Mouse (Mus musculus) layer of hippocampus, postnatal 25 days (tissue): ENCODE data around the gene Tmem19. TPM values are rescaled to one million over a fixed set of nuclear protein-coding genes. Genes with fewer than 3 reads are reported as not detected.
"Not testable (repeated sequence)": the region's sequence is repeated elsewhere in the genome, so short reads cannot be mapped to it uniquely, and the experiment has no call there.

Experiments
- DNase-seq, 2 experiments: peaks; one replicate each; pipeline ENCODE4 v3.0.0; 2022; ENCODE audit warnings: mixed read lengths in 2 of 2, low spot score in 1 of 2; ENCODE audit errors: extremely low spot score in 1 of 2
- total RNA-seq, 2 experiments: library from RNA; stranded (reverse); gene quantifications; 2 replicates each; pipeline ENCODE4 v1.2.3; 2021

Tmem19 gene
- total RNA-seq, 2 experiments from 2014 or later: 43.4 to 46.8 TPM

DNA sequence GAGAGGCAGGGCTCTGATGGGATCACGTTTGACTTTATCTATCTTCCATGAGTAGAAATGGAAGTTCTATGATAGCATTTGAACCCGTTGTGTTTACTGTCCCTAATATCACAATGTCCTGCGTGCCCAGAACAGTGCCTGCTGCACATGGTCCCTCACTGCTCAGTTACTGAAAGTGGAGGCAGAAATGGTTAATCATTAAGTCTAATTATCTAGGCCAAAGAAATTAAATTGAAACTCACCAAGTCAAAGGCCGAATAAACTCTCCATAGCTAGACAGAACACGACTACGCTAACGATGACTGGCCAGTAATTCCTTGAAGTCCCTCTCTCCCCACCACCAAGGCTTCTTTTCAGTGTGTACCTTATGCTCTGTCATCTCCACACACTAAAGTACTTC, 12.8 kb downstream of the Tmem19 start:
- DNase-seq: no peak

DNA sequence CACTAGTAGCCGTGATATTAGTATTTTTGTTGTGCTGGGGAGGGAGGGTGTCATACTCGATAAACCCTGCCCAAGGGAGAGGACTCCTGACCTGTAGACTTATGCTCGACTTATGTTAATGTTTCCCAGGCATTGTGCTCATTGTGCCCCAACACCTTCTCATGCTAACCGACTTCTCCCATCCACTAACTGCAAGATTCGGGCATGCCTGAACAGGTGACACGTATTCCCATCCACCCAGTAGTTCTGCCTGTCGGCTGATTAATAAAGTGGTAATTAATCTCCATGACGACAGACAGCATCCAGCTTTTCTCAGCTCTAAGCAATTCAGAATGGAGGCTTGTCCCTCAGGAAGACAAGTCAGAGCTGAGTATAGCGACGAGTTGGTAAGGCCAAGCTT, 13.3 kb downstream of the Tmem19 start:
- DNase-seq: no peak

DNA sequence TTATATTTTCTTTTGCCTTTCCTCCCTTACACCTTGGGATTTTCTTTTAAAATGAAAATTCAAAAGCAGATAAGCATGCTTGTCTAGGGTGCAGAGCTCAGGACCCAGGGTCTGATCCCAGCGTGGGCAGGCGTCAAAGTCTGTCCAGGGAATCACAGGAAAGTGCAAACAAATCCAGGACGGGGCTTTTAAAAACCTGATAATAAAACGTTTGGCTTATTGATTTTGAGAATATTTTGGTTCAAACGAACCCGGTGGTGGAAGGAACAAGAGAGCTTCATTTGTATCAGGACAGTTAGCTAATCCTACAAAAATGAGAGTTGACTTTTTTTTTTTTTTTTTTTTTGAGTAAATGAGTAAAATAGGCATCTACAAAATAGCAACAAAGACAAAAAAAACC, 14.2 kb downstream of the Tmem19 start:
- DNase-seq: no peak

DNA sequence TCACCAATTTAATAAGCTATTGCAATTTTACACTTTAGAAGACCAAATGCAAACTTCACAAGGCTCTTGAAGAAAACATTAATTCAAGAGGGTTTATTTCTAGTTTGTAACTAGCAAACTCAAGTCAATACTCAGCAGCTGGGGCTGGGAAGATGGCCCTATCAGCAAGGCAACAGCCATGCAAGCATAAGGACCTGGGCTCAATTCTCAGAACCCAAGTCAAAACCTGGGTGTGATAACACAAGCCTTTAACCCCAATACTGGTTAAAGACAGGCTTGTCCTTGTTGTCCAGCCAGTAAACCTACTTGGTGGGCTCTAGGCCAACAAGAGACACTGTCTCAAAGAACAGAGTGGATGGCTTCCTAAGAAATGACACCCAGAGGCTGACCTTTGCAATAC, 15.9 kb downstream of the Tmem19 start:
- no peak for DNase-seq

DNA sequence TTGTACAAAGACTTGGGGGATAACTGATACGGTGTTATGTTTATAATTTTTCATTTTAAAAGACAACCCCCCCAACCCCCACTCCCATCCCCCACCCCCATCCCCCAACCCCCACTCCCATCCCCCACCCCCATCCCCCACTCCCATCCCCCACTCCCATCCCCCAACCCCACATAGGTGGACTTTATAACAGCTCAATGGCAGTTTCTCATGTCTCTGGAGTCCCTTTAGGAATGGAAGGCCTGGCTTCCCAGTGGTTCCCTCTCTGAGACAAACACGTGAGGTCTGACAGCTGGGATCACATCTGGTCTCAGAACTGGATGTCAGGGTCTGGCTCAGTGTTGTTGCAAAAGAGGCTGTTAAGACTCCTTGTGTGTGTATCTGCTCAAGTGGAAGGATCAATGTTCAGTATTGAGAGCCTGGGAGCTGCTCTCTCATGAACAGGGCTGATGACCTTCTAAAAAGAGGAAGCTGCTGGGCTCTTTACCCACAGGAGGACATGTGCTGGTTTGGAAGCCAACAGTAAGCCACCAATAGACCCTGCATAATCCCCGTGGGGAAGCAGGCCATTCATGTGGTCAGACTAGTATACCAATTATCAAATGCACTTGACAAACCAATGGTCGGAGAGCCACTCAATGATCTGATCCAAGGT, 19.4 kb downstream of the Tmem19 start:
- no peak for DNase-seq

DNA sequence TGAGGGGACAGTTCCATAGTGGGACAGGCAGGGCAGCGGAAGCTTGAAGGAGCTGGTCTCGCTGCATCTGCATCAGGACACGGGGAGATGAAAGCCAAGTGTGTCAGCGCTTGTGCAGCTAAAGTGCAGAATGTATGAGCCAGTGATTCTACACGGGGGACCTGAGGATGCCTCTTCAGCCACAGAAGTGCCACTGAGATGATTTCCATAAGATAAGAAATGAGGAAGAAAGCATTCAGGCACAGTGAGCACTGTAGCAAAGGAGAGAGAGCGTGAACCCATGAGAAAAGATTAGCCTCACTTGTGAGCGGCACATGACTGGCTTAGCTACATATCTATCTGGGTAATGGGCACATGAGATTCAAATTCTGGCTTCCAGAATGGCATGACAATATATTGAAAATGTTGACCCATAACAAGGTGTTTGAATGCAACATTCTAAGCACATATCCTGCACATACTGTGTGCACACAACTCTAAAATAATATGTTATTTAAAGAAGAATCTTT, 22.4 kb downstream of the Tmem19 start:
- no peak for DNase-seq

DNA sequence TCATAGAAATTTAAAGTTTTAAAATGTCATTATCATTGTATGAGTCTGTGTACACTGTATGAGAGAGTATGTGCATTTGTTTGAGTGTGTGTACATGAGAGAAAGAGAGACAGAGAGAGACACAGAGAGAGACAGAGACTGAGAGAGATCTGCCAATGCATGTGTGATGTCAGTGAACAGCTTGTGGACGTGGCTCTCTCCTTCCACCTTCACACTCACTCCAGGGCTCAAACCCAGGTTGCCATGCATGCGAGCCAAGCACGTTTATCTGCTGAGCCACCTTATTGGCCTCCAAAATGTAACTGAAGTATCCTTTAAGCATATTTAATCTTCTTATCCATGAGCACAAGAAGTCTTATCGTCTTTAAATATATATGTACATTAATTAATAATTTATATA, 25.4 kb downstream of the Tmem19 start:
- no peak for DNase-seq

DNA sequence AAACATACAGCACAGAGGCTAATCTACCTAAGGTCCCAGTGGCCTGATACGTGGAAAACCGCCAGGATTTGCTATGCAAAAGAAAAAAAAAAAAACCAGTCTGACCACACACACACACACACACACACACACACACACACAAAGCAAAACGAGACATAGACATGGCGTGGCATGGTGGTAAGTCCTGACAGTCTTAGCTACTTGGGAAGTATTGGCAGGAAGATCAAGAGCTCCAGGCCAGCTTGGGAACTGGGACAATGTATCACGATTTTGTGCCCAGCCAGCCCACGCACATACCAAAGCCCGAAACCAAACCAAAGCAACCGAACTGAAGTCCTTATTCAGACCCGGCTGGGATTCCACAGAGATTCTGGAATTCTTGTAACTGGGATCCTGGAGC, 28.8 kb downstream of the Tmem19 start:
- no peak for DNase-seq

DNA sequence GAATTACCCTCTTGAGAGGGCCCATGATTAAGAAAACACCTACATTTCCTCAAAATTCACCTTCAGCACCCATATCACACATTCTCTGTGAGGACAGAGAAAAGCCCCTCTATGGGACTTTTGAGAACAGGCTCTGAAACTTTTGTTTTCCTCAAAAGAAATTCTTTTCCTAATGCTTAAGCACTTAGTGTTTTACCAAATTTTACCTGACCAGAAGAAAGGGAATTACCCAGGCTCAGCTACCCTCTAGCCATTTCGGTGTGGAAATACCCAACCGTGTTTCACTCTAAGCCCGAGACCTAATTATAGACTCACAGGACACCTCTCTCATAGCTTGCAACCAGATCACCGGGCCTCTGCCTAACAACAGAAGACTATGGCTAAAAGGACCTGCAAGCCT, 29.3 kb downstream of the Tmem19 start:
- no peak for DNase-seq

DNA sequence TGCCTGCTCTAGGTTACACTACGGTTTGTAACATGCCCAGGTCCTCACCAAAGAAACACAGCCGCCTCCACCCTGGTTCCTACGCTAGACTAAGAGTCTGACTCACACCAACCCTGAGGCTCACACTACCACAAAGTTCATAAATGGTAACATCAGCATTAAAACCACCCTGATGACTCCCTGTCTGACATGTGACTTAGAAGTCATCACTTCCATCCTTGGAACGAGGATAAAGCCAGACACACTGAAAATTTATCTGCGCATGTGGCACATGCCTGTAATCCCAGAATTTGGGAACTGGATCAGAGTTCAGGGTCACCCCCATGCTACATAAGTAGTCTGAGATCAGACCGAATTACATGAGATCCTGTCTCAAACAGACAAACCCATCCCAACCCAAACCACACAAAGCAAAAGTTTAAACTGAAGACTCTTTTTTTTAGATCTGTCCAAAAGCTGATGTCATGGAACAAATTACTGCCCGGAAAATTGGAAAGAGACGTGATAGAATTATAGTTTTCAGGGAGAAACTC, 29.8 kb downstream of the Tmem19 start:
- no peak for DNase-seq

DNA sequence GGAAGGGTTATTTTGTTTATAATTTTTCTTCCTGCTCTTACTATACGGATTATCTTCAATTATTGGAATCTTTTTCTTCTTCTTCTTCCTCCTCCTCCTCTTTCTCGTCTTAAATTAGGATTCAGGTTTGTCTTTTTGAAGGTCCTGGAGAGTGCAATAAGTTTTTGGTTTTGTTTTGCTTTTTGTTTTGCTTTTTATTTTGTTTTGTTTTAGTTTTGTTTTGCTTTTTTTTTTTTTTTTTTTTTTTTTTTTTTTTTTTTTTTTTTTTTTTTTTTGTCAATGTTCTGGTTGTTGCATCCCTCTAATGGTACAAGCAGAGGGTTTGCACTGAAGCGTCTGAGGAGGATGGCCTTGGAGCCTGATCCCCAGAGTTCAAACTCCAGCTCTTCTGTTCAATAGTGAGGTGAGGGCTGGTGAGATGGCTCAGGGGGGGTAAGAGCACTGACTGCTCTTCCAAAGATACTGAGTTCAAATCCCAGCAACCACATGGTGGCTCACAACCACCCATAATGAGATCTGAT, 33.2 kb downstream of the Tmem19 start:
- DNase-seq: no peak

DNA sequence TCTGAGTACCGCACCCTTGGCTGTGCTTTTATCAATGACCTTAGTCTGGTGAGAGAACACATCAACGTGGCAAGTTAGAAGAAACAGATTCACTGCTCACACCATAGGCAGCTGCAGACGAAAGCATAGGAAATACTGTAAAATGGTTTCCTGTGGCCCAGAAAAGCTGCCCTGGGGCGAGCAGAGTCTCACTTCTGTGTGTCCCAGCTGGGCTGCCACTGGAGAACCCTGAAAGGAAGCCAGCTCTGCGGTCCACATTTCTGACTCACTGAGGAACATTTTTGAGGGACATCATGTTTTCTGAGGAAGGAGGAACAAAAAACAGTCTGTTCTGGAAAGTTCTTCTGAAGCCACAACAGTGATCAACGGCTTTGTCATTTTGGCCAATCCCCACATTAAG, 33.8 kb downstream of the Tmem19 start:
- DNase-seq: no peak

DNA sequence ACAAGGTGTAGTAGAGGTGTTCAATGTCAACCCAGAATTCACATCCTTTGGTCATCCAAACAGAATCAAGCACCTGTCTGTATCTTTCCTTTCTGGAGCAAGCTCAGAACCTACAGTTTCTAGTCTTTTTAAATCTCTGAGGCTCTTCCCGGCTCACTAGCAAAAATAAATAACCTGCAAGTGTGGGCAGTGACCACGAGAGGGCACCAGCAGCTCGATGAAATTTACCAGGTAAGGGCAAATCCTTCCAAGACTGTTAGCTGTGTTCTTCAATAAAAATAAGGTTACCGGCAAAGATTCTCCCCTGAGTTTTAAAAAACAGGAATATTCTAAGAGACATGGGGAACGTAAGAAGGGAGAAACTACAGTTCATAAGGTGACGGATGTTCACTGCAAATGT, 39.0 kb downstream of the Tmem19 start:
- DNase-seq: peak in 1 of 2 experiments; percentile 80

DNA sequence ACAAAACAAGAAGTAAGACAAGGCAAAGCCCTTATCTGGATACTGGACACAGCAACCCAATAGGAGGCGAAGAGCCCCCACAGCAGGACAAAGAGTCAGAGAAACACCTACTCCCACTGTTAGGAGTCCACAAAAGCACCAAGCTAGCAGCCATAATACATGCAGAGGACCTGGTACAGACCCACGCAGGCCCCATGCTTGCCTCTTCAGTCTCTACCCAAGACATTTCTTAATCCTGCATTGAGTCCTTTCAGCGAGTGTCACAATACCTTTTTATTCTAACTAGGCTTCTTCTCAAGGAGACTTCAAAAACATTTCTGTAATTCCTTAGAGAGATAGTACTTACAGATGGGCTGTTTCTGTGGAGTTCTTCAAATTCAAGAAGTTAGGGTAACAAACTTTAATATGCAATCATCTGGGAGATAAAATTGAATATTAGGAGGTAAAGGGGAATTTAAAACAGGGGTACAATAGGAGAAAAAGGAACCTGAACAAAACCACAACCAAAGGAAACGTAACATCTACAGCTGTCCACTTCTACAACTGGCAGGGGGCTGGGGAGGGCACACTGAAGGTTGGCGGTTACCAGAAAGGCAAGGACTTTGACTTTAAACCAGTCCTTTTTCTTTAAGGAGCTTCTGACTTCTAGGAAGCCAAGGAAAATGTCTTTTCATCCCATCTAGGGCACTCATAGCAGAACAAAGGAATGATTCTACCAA, 40.8 kb downstream of the Tmem19 start:
- DNase-seq: no peak

DNA sequence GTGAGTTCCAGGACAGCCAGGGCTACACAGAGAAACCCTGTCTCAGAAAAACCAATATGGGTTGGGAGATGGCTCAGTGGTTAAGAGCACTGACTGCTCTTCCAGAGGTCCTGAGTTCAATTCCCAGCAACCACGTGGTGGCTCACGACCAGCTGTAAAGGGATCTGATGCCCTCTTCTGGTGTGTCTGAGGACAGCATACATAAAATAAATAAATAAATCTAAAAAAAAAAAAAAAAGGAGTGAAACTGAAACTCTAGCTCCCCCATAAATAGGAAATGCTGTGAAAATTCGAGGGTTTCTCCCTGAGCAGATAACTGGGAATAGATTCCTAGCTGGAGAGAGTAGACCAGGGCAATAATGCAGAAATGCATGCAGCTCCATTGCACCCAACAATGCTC, 43.9 kb downstream of the Tmem19 start:
- DNase-seq: not testable (repeated sequence)

DNA sequence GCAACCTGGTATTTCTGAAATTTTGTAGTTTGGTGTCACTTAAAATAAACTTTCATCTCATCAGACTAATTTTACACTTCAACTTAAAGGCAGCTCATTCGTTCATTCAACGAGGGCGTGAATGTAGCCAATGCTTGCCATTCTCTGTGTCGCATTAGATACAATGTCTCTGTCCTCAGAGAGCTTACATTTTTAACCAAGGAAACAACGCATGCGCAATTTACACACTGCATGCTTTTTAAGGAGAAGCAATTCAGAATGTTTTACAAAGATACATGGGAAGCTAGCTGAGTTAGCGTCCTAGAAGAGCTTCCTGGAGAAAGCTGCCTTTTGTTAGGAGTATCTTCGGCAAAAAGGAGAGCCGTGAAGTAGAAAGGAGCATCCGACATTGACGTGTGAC, 46.0 kb downstream of the Tmem19 start:
- DNase-seq: no peak

DNA sequence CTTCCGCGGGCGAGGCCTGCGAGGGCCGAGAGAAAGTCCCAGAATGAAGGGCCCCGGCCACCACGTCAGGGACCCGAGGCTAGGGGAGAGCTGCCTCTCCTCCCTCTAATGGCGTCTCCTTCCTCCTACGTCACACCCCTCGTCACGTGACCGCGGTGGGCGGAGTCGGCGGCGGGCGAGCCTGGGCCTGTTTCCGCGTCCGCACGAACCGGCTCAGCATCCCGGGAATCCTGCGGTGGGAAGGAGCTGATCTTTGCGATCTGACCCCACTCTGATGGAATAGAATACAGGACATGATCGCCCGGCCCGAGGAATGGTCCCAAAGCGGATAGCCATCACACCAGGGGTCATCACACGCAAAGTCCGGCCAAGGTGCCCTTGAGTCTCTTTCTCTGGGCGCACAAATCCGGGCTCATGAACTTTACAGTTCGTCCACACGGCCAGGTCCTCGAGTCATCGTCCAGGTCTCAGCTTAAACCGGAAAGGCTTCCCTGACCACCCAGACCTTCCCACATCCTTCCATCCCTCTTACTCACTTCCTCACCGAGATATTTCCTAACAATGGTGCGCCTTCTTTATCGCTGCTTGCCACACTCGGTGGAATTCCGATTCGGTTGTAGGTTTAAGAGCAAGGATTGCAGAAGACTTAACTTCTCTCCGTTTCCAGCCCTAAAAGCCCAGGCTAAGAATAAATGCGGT, 46.7 kb downstream of the Tmem19 start, which contains the start of gene Rab21:
Rab21 (minus strand) TSS at position 122 of the 699 bp plus-strand sequence.
- peak; percentile 99 for DNase-seq

DNA sequence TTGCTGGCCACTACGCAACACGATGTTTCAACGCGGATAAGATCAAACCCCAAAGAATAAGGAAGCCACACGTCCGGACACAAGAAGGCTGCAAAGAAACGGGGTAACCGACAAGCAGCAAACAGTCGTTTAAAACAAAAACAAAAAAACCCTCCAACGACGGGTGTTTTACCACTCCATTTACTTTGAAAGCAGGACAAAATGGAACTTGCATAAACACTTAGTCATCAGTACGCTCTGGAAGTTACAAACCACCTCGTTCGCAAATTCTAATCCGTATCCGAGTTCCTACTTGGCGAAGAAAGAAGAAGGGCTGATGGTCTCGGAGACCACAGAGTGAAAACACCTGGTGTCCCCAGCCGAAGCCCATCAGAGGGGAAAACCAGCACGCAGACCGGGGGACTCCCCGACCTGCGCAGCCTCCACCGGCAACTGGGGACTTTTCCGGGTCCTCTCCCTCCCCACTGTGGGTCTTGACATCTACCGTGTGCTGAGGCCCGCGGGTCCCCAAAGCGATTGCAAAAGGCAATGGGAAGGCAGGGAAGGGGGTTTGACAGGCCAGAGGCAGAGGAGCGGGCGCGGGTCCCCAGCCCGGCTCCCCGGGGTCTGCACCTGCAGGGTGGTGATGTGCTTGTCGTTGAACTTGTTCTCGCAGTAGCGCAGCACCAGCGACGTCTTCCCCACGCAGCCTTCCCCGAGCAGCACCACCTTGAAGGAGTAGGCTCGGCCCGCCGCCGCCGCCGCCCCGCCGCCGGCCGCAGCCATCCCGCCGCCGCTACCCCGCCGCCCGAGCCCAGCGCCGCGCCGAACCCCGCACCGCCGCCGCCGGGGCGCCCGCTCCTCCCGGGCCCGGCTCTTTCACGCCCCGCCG, 47.5 kb downstream of the Tmem19 start:
- peak in 1 of 2 experiments; percentile 27 for DNase-seq

DNA sequence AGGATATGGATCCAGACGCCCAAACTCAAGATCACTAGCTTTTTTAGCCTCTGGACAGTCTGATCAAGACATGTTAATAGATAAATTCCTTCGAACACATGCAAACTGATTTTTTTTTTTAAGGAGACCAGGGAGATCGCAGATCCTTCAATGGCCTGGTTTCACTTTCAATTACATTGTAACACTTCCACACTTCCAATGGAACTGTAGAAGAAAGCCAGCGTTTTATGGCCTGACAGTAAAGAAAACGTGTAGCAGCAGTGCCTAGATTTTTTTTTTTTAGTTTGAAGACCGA, 48.1 kb downstream of the Tmem19 start:
- no peak for DNase-seq

DNA sequence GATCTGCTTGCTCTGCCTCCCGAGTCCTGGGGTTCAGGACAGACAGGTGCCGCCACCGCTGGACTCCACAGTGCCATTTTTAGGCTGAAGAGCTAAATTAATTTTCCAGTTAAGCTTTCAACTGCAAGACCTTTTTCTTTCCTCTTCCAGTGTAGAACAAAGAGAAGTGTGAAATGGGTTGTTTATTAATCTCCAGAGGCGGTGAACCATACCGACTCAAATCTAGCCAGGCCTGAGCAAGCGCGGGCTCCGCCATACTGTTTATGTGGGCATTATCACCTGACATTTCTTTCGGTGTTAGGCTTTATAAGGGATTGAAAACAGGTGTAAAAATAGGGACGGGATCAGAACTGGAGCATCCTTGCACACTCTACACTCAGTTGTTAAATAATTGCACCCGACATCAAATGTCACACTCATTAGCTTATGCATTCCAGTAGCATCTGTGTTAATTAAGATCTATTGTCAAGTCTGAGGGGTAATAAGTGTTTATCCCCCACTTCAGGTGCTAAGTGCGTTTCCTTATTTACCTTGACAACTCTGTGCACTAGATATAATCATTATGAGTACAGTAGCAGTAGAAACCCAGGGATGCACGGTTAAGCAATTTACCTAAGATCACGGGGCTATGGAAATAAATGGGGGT, 48.5 kb downstream of the Tmem19 start:
- no peak for DNase-seq
